8 mouse cellular contexts compared by ENCODE assay signal in genomic region chr10:27761402-27761801, GRCm38 (mm10).
DNase-seq lines count a peak whose midpoint lies in the region; ATAC-seq lines count a peak whose summit lies in the region.

No protein-coding gene starts in this region.

- peak; percentile 22 for DNase-seq in heart, adult 8-10 months (ENCODE audit: low spot score)
- no peak for DNase-seq in heart, embryonic 10.5 days (ENCODE audit: low spot score)
- DNase-seq in ovary, postnatal 14 days (ENCODE audit: low spot score) = peak; percentile 10
- DNase-seq in ovary, postnatal 36 days (ENCODE audit: low spot score) = no peak
- peak; percentile 75 for DNase-seq in embryo, embryonic 10.5 days (ENCODE audit: low spot score)
- DNase-seq in retina, embryonic 14.5 days (ENCODE audit: low spot score) = peak; percentile 77
- no peak for DNase-seq in spleen, postnatal 36 days (ENCODE audit: low spot score in 2 of 2)

- ATAC-seq in forebrain, embryonic 13.5 days = no peak; the same call in 1 of the 2 replicates

- no peaks in the 10 kb centered on the region for H3K9me3 ChIP-seq in heart, embryonic 10.5 days
- H3K9me3 ChIP-seq in forebrain, embryonic 13.5 days (replicated peaks) = no peaks in the 10 kb centered on the region

- WGBS in heart, embryonic 10.5 days = 6% methylated on average over 3 of the region's 3 CpGs
- 3% methylated on average over 3 of the region's 3 CpGs for WGBS in forebrain, embryonic 13.5 days

- H3K9ac ChIP-seq in forebrain, embryonic 13.5 days = no peak overlapping the region

- no peak overlapping the region for H3K4me2 ChIP-seq in forebrain, embryonic 13.5 days

- H3K36me3 ChIP-seq in heart, embryonic 10.5 days = no peaks in the 10 kb centered on the region
- no peaks in the 10 kb centered on the region for H3K36me3 ChIP-seq in forebrain, embryonic 13.5 days (ENCODE audit: poor library complexity, severe bottlenecking)

- no peak overlapping the region for H3K27ac ChIP-seq in heart, embryonic 10.5 days
- H3K27ac ChIP-seq in forebrain, embryonic 13.5 days = no peak overlapping the region

- H3K4me3 ChIP-seq in heart, embryonic 10.5 days = no peak overlapping the region
- no peak overlapping the region for H3K4me3 ChIP-seq in forebrain, embryonic 13.5 days

- no peaks in the 10 kb centered on the region for H3K4me1 ChIP-seq in heart, embryonic 10.5 days
- H3K4me1 ChIP-seq in forebrain, embryonic 13.5 days = no peaks in the 10 kb centered on the region

- no peaks in the 10 kb centered on the region for H3K27me3 ChIP-seq in heart, embryonic 10.5 days (ENCODE audit: insufficient read depth, poor library complexity, severe bottlenecking)
- H3K27me3 ChIP-seq in forebrain, embryonic 13.5 days = no peaks in the 10 kb centered on the region

Comparison
In these comparisons a context has a peak if more than half of its experiments do, and no peak if none do; other contexts are left out.
1. DNase-seq: peak in heart, adult 8-10 months (single experiment), ovary, postnatal 14 days (single experiment), embryo, embryonic 10.5 days (single experiment) and retina, embryonic 14.5 days (single experiment); none in heart, embryonic 10.5 days (single experiment), ovary, postnatal 36 days (single experiment) and spleen, postnatal 36 days (0 of 2).